Mouse (Mus musculus): ENCODE results near the gene Arhgef3. TPM values are rescaled to one million over a fixed set of nuclear protein-coding genes. Genes with fewer than 3 reads are reported as not detected.

Gene Arhgef3
- polyA plus RNA-seq, 1 experiment from 2014 or later, result 81.9 TPM

GRCm38 (mm10) chr14:27182059-27182458 lies 67.4 kb downstream of the Arhgef3 start:
- Histone ChIP-seq H3K79me2 (ENCODE audit: inconsistent target) (no peaks in the 10 kb centered on the region), H3K4me3 (ENCODE audit: inconsistent target) (no peak overlapping the region), H3K36me3 (ENCODE audit: inconsistent target) (no peaks in the 10 kb centered on the region), H3K27ac (no peak overlapping the region)
- 58% methylated on average over 11 of the region's 11 CpGs for WGBS (ENCODE audit: missing documents)

DNA sequence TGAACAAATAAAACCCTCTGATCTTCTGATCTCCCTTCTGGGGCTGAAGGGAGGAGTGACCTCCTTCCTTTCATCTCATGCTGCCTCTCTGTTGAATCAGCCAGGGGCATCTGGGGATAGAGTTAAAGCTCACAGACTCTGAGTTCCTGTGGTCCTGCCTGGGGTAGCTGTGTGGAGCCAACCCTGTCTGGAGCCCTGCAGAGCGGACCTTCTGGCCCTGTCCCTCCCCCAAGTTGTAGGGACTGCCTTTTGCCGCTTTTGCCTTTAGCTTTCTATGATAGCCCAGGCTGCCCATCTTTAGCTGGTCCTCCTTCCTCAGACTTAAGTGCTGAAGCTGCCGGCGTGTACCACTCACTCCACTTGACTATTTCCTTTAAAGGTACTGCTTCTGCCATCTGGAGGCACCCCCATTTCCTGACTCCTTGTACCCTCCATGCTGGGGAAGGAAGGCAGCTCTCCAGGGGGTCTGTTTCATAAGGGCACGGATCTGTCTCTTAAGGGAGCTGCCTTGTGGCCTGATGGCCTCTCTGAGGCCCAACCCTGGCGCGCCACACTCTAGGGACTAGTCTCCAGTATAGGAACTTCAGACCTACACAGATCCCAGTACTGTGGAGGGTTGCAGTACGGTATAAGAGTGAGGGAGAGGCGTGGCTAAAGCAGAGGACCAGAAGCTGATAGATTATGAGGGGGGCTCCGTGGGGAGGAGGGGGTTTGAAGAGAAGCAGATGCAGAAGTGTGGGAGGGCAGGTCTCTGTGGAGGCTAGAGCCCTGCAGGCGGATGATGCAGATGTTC lies 68.1 kb downstream of the Arhgef3 start:
- Histone ChIP-seq H3K4me3 (ENCODE audit: inconsistent target) (no peak overlapping the region), H3K79me2 (ENCODE audit: inconsistent target) (no peaks in the 10 kb centered on the region), H3K36me3 (ENCODE audit: inconsistent target) (no peaks in the 10 kb centered on the region), H3K27ac (no peak overlapping the region)
- 66% methylated on average over 11 of the region's 11 CpGs for WGBS (ENCODE audit: missing documents)

GRCm38 (mm10) chr14:27183501-27184230 lies 69.0 kb downstream of the Arhgef3 start:
- WGBS (ENCODE audit: missing documents), result 71% methylated on average over 16 of the region's 16 CpGs
- no peaks in the 10 kb centered on the region for H3K36me3 ChIP-seq (ENCODE audit: inconsistent target)
- H3K27ac ChIP-seq, result no peak overlapping the region
- H3K79me2 ChIP-seq (ENCODE audit: inconsistent target), result no peaks in the 10 kb centered on the region
- H3K4me3 ChIP-seq (ENCODE audit: inconsistent target), result no peak overlapping the region

DNA sequence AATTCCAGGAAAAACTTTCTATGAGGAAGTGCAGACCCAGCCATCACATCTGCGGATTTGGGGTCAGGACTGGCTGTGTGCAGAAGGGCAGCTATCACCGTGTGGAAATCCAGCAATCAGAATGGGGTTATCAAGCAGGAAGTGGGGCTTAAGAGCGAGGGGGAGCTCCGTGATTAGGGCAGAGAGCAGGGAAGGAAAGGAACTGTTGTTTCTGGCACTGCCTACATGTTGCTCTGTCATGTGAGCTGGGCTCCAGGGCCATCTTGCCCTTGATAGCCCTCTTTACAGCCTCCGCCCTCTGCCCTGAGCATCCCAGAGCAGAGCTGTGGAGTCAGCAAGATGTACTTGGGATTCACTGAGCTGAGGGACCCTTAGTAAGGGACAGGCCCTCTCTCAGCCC lies 71.2 kb downstream of the Arhgef3 start:
- Histone ChIP-seq H3K27ac (peak overlapping the region; percentile 85), H3K4me3 (ENCODE audit: inconsistent target) (no peak overlapping the region), H3K36me3 (ENCODE audit: inconsistent target) (no peaks in the 10 kb centered on the region), H3K79me2 (ENCODE audit: inconsistent target) (no peaks in the 10 kb centered on the region)
- 69% methylated on average over 5 of the region's 5 CpGs for WGBS (ENCODE audit: missing documents)

- WGBS (ENCODE audit: missing documents), result 56% methylated on average over 4 of the region's 4 CpGs
- H3K36me3 ChIP-seq (ENCODE audit: inconsistent target), result no peaks in the 10 kb centered on the region
- no peaks in the 10 kb centered on the region for H3K79me2 ChIP-seq (ENCODE audit: inconsistent target)
- H3K4me3 ChIP-seq (ENCODE audit: inconsistent target), result no peak overlapping the region
- peak overlapping the region; percentile 85 for H3K27ac ChIP-seq
These were observed 71.9 kb downstream of the Arhgef3 start for GRCm38 (mm10) chr14:27186596-27186995.

GRCm38 (mm10) chr14:27187025-27187424 lies 72.3 kb downstream of the Arhgef3 start:
- no peaks in the 10 kb centered on the region for H3K79me2 ChIP-seq (ENCODE audit: inconsistent target)
- no peaks in the 10 kb centered on the region for H3K36me3 ChIP-seq (ENCODE audit: inconsistent target)
- H3K4me3 ChIP-seq (ENCODE audit: inconsistent target), result no peak overlapping the region
- peak overlapping the region; percentile 85 for H3K27ac ChIP-seq
- WGBS (ENCODE audit: missing documents), result 13% methylated on average over 4 of the region's 4 CpGs

- Histone ChIP-seq H3K4me3 (ENCODE audit: inconsistent target) (no peak overlapping the region), H3K27ac (no peak overlapping the region), H3K36me3 (ENCODE audit: inconsistent target) (no peaks in the 10 kb centered on the region), H3K79me2 (ENCODE audit: inconsistent target) (no peaks in the 10 kb centered on the region)
- 92% methylated on average over 4 of the region's 4 CpGs for WGBS (ENCODE audit: missing documents)
These were observed 73.2 kb downstream of the Arhgef3 start for GRCm38 (mm10) chr14:27187885-27188284.

GRCm38 (mm10) chr14:27192450-27192849 lies 77.8 kb downstream of the Arhgef3 start:
- 19% methylated on average over 3 of the region's 3 CpGs for WGBS (ENCODE audit: missing documents)
- H3K79me2 ChIP-seq (ENCODE audit: inconsistent target), result no peaks in the 10 kb centered on the region
- no peak overlapping the region for H3K4me3 ChIP-seq (ENCODE audit: inconsistent target)
- no peaks in the 10 kb centered on the region for H3K36me3 ChIP-seq (ENCODE audit: inconsistent target)
- H3K27ac ChIP-seq, result no peak overlapping the region

DNA sequence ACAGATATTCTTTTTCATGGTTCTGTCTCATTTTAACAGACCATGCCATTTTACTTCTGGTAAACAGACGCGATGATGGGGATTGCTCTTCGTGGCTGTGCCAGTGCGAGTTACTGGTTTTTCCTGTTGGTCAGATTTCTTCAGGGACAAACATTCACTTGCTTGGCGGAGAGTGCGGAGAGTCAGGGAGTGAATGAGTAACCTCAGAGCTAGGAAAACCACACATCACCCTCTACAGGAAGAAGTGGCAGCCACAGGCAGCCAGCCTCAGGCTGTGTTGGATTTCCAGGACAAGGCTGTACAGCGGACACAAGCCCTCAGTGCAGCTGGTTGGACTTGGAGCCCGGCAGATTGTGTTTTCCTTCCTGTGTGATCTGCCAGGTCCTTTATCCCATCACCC lies 82.3 kb downstream of the Arhgef3 start:
- Histone ChIP-seq H3K4me3 (ENCODE audit: inconsistent target) (no peak overlapping the region), H3K36me3 (ENCODE audit: inconsistent target) (no peaks in the 10 kb centered on the region), H3K79me2 (ENCODE audit: inconsistent target) (no peaks in the 10 kb centered on the region), H3K27ac (no peak overlapping the region)
- 43% methylated on average over 8 of the region's 8 CpGs for WGBS (ENCODE audit: missing documents)

DNA sequence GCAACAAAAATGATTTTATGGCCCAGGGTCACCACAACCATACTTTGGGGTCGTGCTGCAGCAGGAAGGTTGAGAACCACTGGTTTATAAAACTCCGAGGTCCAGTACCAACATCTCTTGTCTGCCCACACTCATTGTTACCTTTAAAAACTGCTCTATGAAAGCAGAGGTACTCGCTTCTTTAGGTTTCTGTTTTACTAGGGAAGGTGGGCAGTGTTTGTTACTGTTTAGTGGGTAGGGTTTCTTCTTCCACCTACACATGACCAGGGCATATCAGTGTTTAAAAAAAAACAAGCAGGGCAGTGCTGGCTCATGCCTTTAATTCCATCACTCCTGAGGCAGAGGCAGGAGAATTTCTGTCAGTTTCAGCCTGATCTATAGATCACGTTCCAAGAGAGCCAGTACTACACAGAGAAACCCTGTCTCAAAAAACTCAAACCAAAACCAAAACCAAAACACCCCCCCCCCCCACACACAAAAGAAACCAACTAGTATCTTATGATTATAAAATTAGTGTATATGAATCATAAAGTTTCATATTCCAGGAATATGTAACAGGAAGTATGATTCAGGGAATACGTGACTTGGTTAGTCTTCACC lies 83.9 kb downstream of the Arhgef3 start:
- 95% methylated on average over 5 of the region's 5 CpGs for WGBS (ENCODE audit: missing documents)
- Histone ChIP-seq H3K4me3 (ENCODE audit: inconsistent target) (no peak overlapping the region), H3K79me2 (ENCODE audit: inconsistent target) (no peaks in the 10 kb centered on the region), H3K27ac (no peak overlapping the region), H3K36me3 (ENCODE audit: inconsistent target) (no peaks in the 10 kb centered on the region)

DNA sequence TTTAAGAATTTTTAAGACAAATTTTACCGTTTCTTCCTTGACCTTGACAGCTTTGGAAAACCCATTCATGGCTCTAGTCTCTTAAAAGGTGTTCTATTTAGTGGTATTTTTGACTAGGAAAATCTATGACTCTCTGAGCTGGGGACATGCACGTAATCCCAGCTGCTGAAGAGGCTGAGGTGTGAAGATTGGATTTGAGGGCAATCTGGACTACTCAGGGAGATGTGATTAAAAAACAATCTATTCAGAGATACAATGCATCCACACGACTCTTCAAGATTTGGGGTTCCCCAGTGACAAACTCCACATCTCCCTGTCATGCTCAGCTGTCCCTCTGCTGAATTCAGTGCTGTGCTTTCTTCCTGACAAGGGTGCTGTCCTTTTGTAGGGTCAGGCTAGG lies 84.4 kb downstream of the Arhgef3 start:
- no peaks in the 10 kb centered on the region for H3K79me2 ChIP-seq (ENCODE audit: inconsistent target)
- H3K36me3 ChIP-seq (ENCODE audit: inconsistent target), result no peaks in the 10 kb centered on the region
- 95% methylated on average over 3 of the region's 3 CpGs for WGBS (ENCODE audit: missing documents)
- H3K27ac ChIP-seq, result no peak overlapping the region
- no peak overlapping the region for H3K4me3 ChIP-seq (ENCODE audit: inconsistent target)

- WGBS (ENCODE audit: missing documents), result 94% methylated on average over 11 of the region's 11 CpGs
- no peaks in the 10 kb centered on the region for H3K36me3 ChIP-seq (ENCODE audit: inconsistent target)
These were observed 85.2 kb downstream of the Arhgef3 start for GRCm38 (mm10) chr14:27199870-27200269.

GRCm38 (mm10) chr14:27200743-27201576 lies 86.3 kb downstream of the Arhgef3 start:
- no peak overlapping the region for H3K27ac ChIP-seq
- no peaks in the 10 kb centered on the region for H3K79me2 ChIP-seq (ENCODE audit: inconsistent target)
- 95% methylated on average over 12 of the region's 12 CpGs for WGBS (ENCODE audit: missing documents)
- H3K36me3 ChIP-seq (ENCODE audit: inconsistent target), result no peaks in the 10 kb centered on the region
- no peak overlapping the region for H3K4me3 ChIP-seq (ENCODE audit: inconsistent target)

More at GRCm38 (mm10) chr14:27199870-27200269, 85.2 kb downstream of the Arhgef3 start:
- Histone ChIP-seq H3K27ac (no peak overlapping the region), H3K4me3 (ENCODE audit: inconsistent target) (no peak overlapping the region), H3K79me2 (ENCODE audit: inconsistent target) (no peaks in the 10 kb centered on the region)

DNA sequence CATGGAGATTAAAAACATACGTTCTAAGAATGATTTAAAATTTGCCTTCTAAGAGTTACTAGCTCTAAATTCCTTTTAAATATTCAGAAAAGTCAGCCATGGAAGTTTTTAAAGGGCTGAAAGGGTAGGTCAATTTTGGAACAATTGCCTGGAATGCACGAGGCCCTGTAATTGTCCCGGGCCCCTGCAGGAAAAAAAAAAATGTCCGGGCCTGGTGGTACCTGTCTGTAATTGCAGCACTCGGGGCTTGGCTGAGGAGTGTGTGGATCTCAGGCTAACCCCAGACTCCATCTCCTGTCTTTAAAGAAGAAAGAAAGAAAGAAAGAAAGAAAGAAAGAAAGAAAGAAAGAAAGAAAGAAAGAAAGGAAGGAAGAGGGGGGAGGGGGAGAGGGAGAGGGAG lies 87.1 kb downstream of the Arhgef3 start:
- no peaks in the 10 kb centered on the region for H3K36me3 ChIP-seq (ENCODE audit: inconsistent target)
- 99% methylated on average over 5 of the region's 5 CpGs for WGBS (ENCODE audit: missing documents)
- no peak overlapping the region for H3K27ac ChIP-seq
- no peaks in the 10 kb centered on the region for H3K79me2 ChIP-seq (ENCODE audit: inconsistent target)
- H3K4me3 ChIP-seq (ENCODE audit: inconsistent target), result no peak overlapping the region

All from macrophage (primary cell).